Mouse (Mus musculus) MEL (cell line): ENCODE measurements around the gene Olfr65. TPM values are rescaled to one million over a fixed set of nuclear protein-coding genes. Genes with fewer than 3 reads are reported as not detected.

ENCODE experiments used
- DNase-seq: peaks from one replicate; pipeline ENCODE4 v3.0.0; 2011; ENCODE audit warnings: low read depth, low spot score
- H3K27ac ChIP-seq: 2 replicates; pipeline ENCODE4 v1.5.1; 2012; ENCODE audit warnings: low read depth, mild to moderate bottlenecking, control low read depth, low read length, moderate library complexity; ENCODE audit not compliant: control insufficient read depth
- H3K27me3 ChIP-seq, 2 experiments: fragments of 150-350 bp in 1 of 2; sonication (generic) in 1 of 2; 2 replicates each; pipeline ENCODE4 v1.6.1; 2012; ENCODE audit warnings: low read length in 2 of 2, mild to moderate bottlenecking in 2 of 2, improper control_type of control experiment in 1 of 2, moderate library complexity in 1 of 2; ENCODE audit not compliant: insufficient read depth in 2 of 2, control insufficient read depth in 1 of 2
- H3K36me3 ChIP-seq, 2 experiments: 2 replicates each; pipeline ENCODE4 v1.6.1; 2012 to 2014; ENCODE audit warnings: low read length in 2 of 2, improper control_type of control experiment in 1 of 2, inconsistent platforms in 1 of 2, mild to moderate bottlenecking in 1 of 2; ENCODE audit not compliant: insufficient read depth in 2 of 2, control insufficient read depth in 1 of 2
- H3K4me1 ChIP-seq, 2 experiments: fragments of 150-350 bp in 1 of 2; sonication (generic) in 1 of 2; 2 replicates each; pipeline ENCODE4 v1.6.1; 2012; ENCODE audit warnings: low read length in 2 of 2, improper control_type of control experiment in 1 of 2, mild to moderate bottlenecking in 1 of 2; ENCODE audit not compliant: insufficient read depth in 2 of 2, control insufficient read depth in 1 of 2
- H3K4me3 ChIP-seq, 2 experiments: fragments of 150-350 bp in 1 of 2; sonication (generic) in 1 of 2; 2 replicates each; pipeline ENCODE4 v1.5.1; 2012; ENCODE audit warnings: low read depth in 2 of 2, low read length in 2 of 2, mild to moderate bottlenecking in 2 of 2, moderate library complexity in 2 of 2, control low read depth in 1 of 2, improper control_type of control experiment in 1 of 2; ENCODE audit not compliant: control insufficient read depth in 1 of 2, insufficient read depth in 1 of 2
- H3K79me2 ChIP-seq: 2 replicates; pipeline ENCODE4 v1.6.1; 2012; ENCODE audit warnings: mild to moderate bottlenecking, low read length, moderate library complexity; ENCODE audit not compliant: control insufficient read depth, poor library complexity, insufficient read depth
- H3K9ac ChIP-seq: 2 replicates; pipeline ENCODE4 v1.6.1; 2012; ENCODE audit warnings: low read depth, mild to moderate bottlenecking, control low read depth, low read length, moderate library complexity; ENCODE audit not compliant: control insufficient read depth, poor library complexity, severe bottlenecking
- H3K9me3 ChIP-seq: fragments of 150-350 bp; sonication (generic); replicated peaks from 2 replicates; pipeline ENCODE4 v1.6.1; 2012; ENCODE audit warnings: mild to moderate bottlenecking, low read length, improper control_type of control experiment, moderate library complexity; ENCODE audit not compliant: insufficient read depth
- CHD1 ChIP-seq: IDR thresholded peaks from 2 replicates; pipeline ENCODE4 v1.6.1; 2012; ENCODE audit warnings: low read depth, mild to moderate bottlenecking, inconsistent platforms, low read length, improper control_type of control experiment
- CHD2 ChIP-seq: IDR thresholded peaks from 2 replicates; pipeline ENCODE4 v1.6.1; 2011; ENCODE audit warnings: low read length, improper control_type of control experiment
- CTCF ChIP-seq, 3 experiments: IDR thresholded peaks in 2 of 3; conservative IDR thresholded peaks in 1 of 3; 2 replicates each; pipeline ENCODE4 v1.5.1; 2011 to 2012; ENCODE audit warnings: low read length in 3 of 3, low read depth in 2 of 3, mild to moderate bottlenecking in 2 of 3, improper control_type of control experiment in 1 of 3, inconsistent platforms in 1 of 3, mixed read lengths in 1 of 3, moderate library complexity in 1 of 3; ENCODE audit not compliant: control insufficient read depth in 1 of 3, insufficient read depth in 1 of 3, poor library complexity in 1 of 3, severe bottlenecking in 1 of 3
- E2F4 ChIP-seq: IDR thresholded peaks from 2 replicates; pipeline ENCODE4 v1.6.1; 2011; ENCODE audit warnings: low read depth, low read length, improper control_type of control experiment, borderline replicate concordance
- EP300 ChIP-seq, 2 experiments: IDR thresholded peaks; 2 replicates each; pipeline ENCODE4 v1.6.1; 2011; ENCODE audit warnings: improper control_type of control experiment in 2 of 2, low read length in 2 of 2, low read depth in 1 of 2, mild to moderate bottlenecking in 1 of 2
- ETS1 ChIP-seq: IDR thresholded peaks from 2 replicates; pipeline ENCODE4 v1.6.1; 2012; ENCODE audit warnings: low read depth, mild to moderate bottlenecking, inconsistent platforms, low read length, improper control_type of control experiment, moderate library complexity
- GABPA ChIP-seq: IDR thresholded peaks from 2 replicates; pipeline ENCODE4 v1.6.1; 2012; ENCODE audit warnings: low read depth, mild to moderate bottlenecking, inconsistent platforms, low read length, improper control_type of control experiment, moderate library complexity
- GATA1 ChIP-seq: IDR thresholded peaks from 2 replicates; pipeline ENCODE4 v1.6.1; 2011; ENCODE audit warnings: low read depth, low read length, improper control_type of control experiment
- HCFC1 ChIP-seq: IDR thresholded peaks from 2 replicates; pipeline ENCODE4 v1.6.1; 2012; ENCODE audit warnings: low read depth, mild to moderate bottlenecking, inconsistent platforms, low read length, improper control_type of control experiment, moderate library complexity
- JUND ChIP-seq: IDR thresholded peaks from 2 replicates; pipeline ENCODE4 v1.6.1; 2011; ENCODE audit warnings: low read depth, mild to moderate bottlenecking, improper control_type of control experiment, low read length
- KAT2A ChIP-seq: conservative IDR thresholded peaks from 2 replicates; pipeline ENCODE4 v1.6.1; 2012; ENCODE audit warnings: low read depth, low read length, improper control_type of control experiment, inconsistent platforms
- MAFK ChIP-seq: IDR thresholded peaks from 2 replicates; pipeline ENCODE4 v1.6.1; 2011; ENCODE audit warnings: low read depth, mild to moderate bottlenecking, low read length, improper control_type of control experiment, borderline replicate concordance
- MAX ChIP-seq: IDR thresholded peaks from 2 replicates; pipeline ENCODE4 v1.6.1; 2011; ENCODE audit warnings: low read length, improper control_type of control experiment
- MAZ ChIP-seq: IDR thresholded peaks from 2 replicates; pipeline ENCODE4 v1.6.1; 2012; ENCODE audit warnings: low read depth, mild to moderate bottlenecking, inconsistent platforms, low read length, improper control_type of control experiment
- MYB ChIP-seq: IDR thresholded peaks from 2 replicates; pipeline ENCODE4 v1.6.1; 2011; ENCODE audit warnings: mild to moderate bottlenecking, low read depth, low read length, improper control_type of control experiment
- MYC ChIP-seq: IDR thresholded peaks from 2 replicates; pipeline ENCODE4 v1.6.1; 2011; ENCODE audit warnings: low read depth, mild to moderate bottlenecking, low read length, improper control_type of control experiment, moderate library complexity
- NELFE ChIP-seq: IDR thresholded peaks from 2 replicates; pipeline ENCODE4 v1.6.1; 2011; ENCODE audit warnings: low read depth, low read length, improper control_type of control experiment
- NRF1 ChIP-seq: IDR thresholded peaks from 2 replicates; pipeline ENCODE4 v1.6.1; 2014; ENCODE audit warnings: low read depth, mild to moderate bottlenecking, inconsistent platforms, low read length, improper control_type of control experiment, moderate library complexity; ENCODE audit not compliant: poor library complexity, insufficient read depth, severe bottlenecking
- POLR2A ChIP-seq, 2 experiments: IDR thresholded peaks; 2 replicates each; pipeline ENCODE4 v1.6.1; 2011 to 2012; ENCODE audit warnings: low read length in 2 of 2, mild to moderate bottlenecking in 2 of 2, control low read depth in 1 of 2, improper control_type of control experiment in 1 of 2, low read depth in 1 of 2, moderate library complexity in 1 of 2; ENCODE audit not compliant: control insufficient read depth in 1 of 2, insufficient read depth in 1 of 2, poor library complexity in 1 of 2
- RCOR1 ChIP-seq: IDR thresholded peaks from 2 replicates; pipeline ENCODE4 v1.6.1; 2012; ENCODE audit warnings: low read depth, mild to moderate bottlenecking, inconsistent platforms, low read length, improper control_type of control experiment
- SIN3A ChIP-seq: IDR thresholded peaks from 2 replicates; pipeline ENCODE4 v1.6.1; 2012; ENCODE audit warnings: low read length, improper control_type of control experiment, inconsistent platforms
- SMC3 ChIP-seq: IDR thresholded peaks from 2 replicates; pipeline ENCODE4 v1.6.1; 2011; ENCODE audit warnings: low read depth, low read length, improper control_type of control experiment
- UBTF ChIP-seq: IDR thresholded peaks from 2 replicates; pipeline ENCODE4 v1.6.1; 2012; ENCODE audit warnings: low read depth, mild to moderate bottlenecking, inconsistent platforms, low read length, improper control_type of control experiment, moderate library complexity, borderline replicate concordance; ENCODE audit not compliant: insufficient read depth
- USF1 ChIP-seq: IDR thresholded peaks from 2 replicates; pipeline ENCODE4 v1.6.1; 2014; ENCODE audit warnings: low read depth, mild to moderate bottlenecking, inconsistent platforms, low read length, improper control_type of control experiment, moderate library complexity
- USF2 ChIP-seq, 2 experiments: IDR thresholded peaks; 2 replicates each; pipeline ENCODE4 v1.6.1; 2011 to 2012; ENCODE audit warnings: improper control_type of control experiment in 2 of 2, low read length in 2 of 2, borderline replicate concordance in 1 of 2, inconsistent platforms in 1 of 2, low read depth in 1 of 2, mild to moderate bottlenecking in 1 of 2; ENCODE audit not compliant: insufficient read depth in 1 of 2
- ZC3H11A ChIP-seq: IDR thresholded peaks from 2 replicates; pipeline ENCODE4 v1.6.1; 2012; ENCODE audit warnings: low read depth, mild to moderate bottlenecking, inconsistent platforms, low read length, improper control_type of control experiment
- ZKSCAN1 ChIP-seq: IDR thresholded peaks from 2 replicates; pipeline ENCODE4 v1.6.1; 2012; ENCODE audit warnings: low read depth, mild to moderate bottlenecking, inconsistent platforms, low read length, improper control_type of control experiment, moderate library complexity
- ZMIZ1 ChIP-seq: IDR thresholded peaks from 2 replicates; pipeline ENCODE4 v1.6.1; 2012; ENCODE audit warnings: low read depth, mild to moderate bottlenecking, inconsistent platforms, low read length, improper control_type of control experiment, moderate library complexity
- ZNF384 ChIP-seq: IDR thresholded peaks from 2 replicates; pipeline ENCODE4 v1.6.1; 2012; ENCODE audit warnings: low read depth, mild to moderate bottlenecking, inconsistent platforms, low read length, improper control_type of control experiment
- polyA plus RNA-seq, 2 experiments: library from polyadenylated mRNA; stranded (reverse) in 1 of 2; unstranded in 1 of 2; fragments of >175 nt in 1 of 2; fragments of >200 nt in 1 of 2; gene quantifications; 2 replicates each; pipeline versions ENCODE4 v1.2.1 to v1.2.4; 2012; ENCODE audit warnings: low replicate concordance in 2 of 2, low read depth in 1 of 2; ENCODE audit not compliant: insufficient read length in 2 of 2, insufficient read depth in 1 of 2, missing spikeins in 1 of 2
- total RNA-seq: library from RNA; depleted of rRNA; stranded (reverse); fragments of 300-350 nt; gene quantifications from 2 replicates; pipeline ENCODE4 v1.2.3, GENCODE M21; 2012

The Olfr65 gene
- total and polyA plus RNA-seq, 3 experiments: not detected

DNA sequence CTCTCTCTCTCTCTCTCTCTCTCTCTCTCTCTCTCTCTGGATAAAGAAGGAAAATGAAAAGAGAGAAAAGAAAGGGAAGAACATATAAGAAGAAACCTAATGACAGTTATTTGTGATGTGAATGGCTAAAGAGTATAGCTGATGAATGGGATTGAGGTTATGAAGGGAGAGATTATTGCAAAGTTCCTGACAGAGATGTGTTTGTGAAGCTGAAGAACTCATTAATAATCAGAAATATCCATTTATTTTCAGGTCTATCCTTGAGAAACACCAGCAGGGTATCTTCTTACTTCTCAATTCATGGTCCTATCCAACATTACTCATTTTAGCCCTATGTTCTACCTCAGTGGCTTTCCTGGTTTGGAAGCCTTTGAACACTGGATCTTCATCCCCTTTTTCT is 25.2 kb downstream of the Olfr65 start, which contains the start of gene Olfr631:
TSS of gene Olfr631 (plus strand) at position 301 of the 400 bp plus-strand sequence.
- H3K36me3 ChIP-seq: no peaks in the 10 kb centered on the region
- no peak within 1 kb of the TSS for H3K9ac ChIP-seq
- no peak for TF ChIP-seq NRF1
- no peak for TF ChIP-seq KAT2A
- no peak for TF ChIP-seq JUND
- TF ChIP-seq GATA1: no peak
- TF ChIP-seq SIN3A: no peak
- no peak for TF ChIP-seq EP300 (IDR thresholded peaks at IDR 0.05; ENCODE audit: low read depth in 1 of 2, low read length in 2 of 2)
- no peak for TF ChIP-seq ZKSCAN1
- TF ChIP-seq MYC: no peak
- TF ChIP-seq ETS1: no peak
- no peak for TF ChIP-seq POLR2A (IDR thresholded peaks at IDR 0.05; ENCODE audit: control insufficient read depth in 1 of 2, insufficient read depth in 1 of 2, low read depth in 1 of 2, low read length in 2 of 2, poor library complexity in 1 of 2)
- no peak for TF ChIP-seq USF1
- TF ChIP-seq MAX: no peak
- TF ChIP-seq MAZ: no peak
- no peak for TF ChIP-seq ZC3H11A
- no peak for TF ChIP-seq MAFK
- TF ChIP-seq NELFE: no peak
- TF ChIP-seq, all 39 proteins: peak for 0
- H3K4me1 ChIP-seq: no peaks in the 10 kb centered on the region
- peaks cover 0 to 2% of the 10 kb centered on the region in 2 experiments; a peak in 2 of 4 replicates for H3K27me3 ChIP-seq
- H3K27ac ChIP-seq: no peak within 1 kb of the TSS
- no peak within 1 kb of the TSS for H3K4me3 ChIP-seq
- H3K79me2 ChIP-seq: no peaks in the 10 kb centered on the region
- DNase-seq: no peak
- no peaks in the 10 kb centered on the region for H3K9me3 ChIP-seq

DNA sequence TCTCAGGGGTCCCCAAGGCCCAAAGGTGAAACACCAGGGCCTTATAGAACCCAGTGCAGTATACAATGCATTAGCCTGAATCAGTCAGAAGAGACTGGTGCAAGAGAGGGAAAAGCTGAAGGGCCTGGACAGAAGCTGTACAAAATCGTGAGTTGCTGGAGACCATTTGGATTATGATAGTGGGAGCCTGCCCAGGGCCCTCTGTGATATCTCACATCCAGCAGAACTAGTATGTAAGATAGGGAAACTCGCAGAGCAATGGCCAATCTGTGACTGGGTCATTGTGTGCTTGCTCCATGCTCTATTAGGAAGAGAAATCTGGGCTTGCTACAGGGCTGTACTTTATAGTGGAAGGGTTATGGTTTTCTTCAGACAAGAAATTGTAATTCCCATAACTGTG is 31.0 kb downstream of the Olfr65 start, which contains the start of gene Olfr632:
TSS of gene Olfr632 (plus strand) at position 84 of the 400 bp plus-strand sequence.
- Histone ChIP-seq H3K4me3 (no peak within 1 kb of the TSS), H3K9ac (no peak within 1 kb of the TSS)
- TF ChIP-seq CTCF (IDR thresholded peaks at IDR 0.05 in 2 of 3, conservative IDR thresholded peaks at IDR 0.05 in 1 of 3; ENCODE audit: control insufficient read depth in 1 of 3, insufficient read depth in 1 of 3, low read depth in 2 of 3, low read length in 3 of 3, poor library complexity in 1 of 3, severe bottlenecking in 1 of 3) (no peak), USF2 (IDR thresholded peaks at IDR 0.05; ENCODE audit: borderline replicate concordance in 1 of 2, insufficient read depth in 1 of 2, low read depth in 1 of 2, low read length in 2 of 2) (no peak), ZNF384 (no peak), NELFE (no peak), CHD1 (no peak), GATA1 (no peak), MYB (no peak), RCOR1 (no peak), HCFC1 (no peak), GABPA (no peak), SMC3 (no peak), ZKSCAN1 (no peak), MAZ (no peak), CHD2 (no peak), E2F4 (no peak), UBTF (no peak), ETS1 (no peak), JUND (no peak), ZMIZ1 (no peak)
- TF ChIP-seq, all 39 proteins: peak for 0
- H3K36me3 ChIP-seq: no peaks in the 10 kb centered on the region
- H3K27ac ChIP-seq: no peak within 1 kb of the TSS
- H3K79me2 ChIP-seq: no peaks in the 10 kb centered on the region
- H3K9me3 ChIP-seq: no peaks in the 10 kb centered on the region
- no peak for DNase-seq
- H3K27me3 ChIP-seq: peaks cover 0 to 2% of the 10 kb centered on the region in 2 experiments; a peak in 2 of 4 replicates
- H3K4me1 ChIP-seq: no peaks in the 10 kb centered on the region
